Mouse (Mus musculus) lung, postnatal 4 days (tissue): ENCODE results near the gene Dnajc22.

Source experiments
- DNase-seq, 2 experiments: peaks; one replicate each; pipeline ENCODE4 v3.0.0; 2021

The Dnajc22 gene

DNA sequence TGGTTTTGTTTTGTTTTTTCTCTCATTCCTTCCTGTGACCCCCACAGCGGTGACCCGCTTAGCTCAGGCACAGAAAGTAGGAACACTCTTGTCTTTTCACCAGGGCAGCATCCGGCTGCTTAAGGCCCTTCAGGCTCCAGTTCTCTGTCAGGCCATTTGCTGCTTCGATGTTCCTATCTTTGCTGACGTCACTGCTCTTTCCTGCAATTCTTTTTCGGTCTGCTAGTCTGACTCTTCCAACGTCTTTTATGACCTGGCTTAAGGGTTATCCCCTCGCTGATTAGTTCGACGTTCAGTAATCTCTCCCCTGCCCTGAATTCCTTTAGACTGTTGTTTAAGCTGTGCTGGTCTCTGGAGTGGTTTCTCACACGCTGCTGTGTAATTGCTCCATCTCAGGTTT is 23.6 kb downstream of the Dnajc22 start:
- peak; percentile 31 to 42 for DNase-seq

DNA sequence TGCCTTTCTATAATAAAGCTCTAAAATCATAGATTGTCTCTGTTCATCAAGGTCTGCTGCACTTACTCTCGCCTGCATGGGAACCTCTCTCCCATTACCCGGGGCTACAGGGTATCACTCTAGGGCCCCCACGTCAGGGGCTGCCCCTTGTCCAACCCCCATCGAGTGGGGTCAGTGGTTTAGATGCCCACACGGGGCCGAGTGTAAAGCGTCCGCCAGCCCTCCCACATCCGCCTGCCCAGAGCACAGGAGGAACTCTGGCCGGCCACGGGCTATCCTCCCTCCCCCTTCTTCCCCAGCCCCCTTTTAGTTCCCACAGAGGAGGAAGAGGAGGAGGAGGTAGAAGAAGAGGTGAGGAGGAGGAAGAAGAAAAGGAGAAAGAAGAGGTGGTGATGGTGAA is 27.8 kb downstream of the Dnajc22 start:
- no peak for DNase-seq

GRCm38 (mm10) chr15:99122642-99123041 is 29.7 kb downstream of the Dnajc22 start:
- DNase-seq, result no peak

- no peak for DNase-seq
Observed at GRCm38 (mm10) chr15:99125711-99126080, 32.7 kb downstream of the Dnajc22 start, which contains the start of gene Spats2. Spats2 (plus strand) TSS chr15:99125916.

- peak; percentile 91 for DNase-seq
Observed at GRCm38 (mm10) chr15:99126081-99126815, 33.3 kb downstream of the Dnajc22 start.

DNA sequence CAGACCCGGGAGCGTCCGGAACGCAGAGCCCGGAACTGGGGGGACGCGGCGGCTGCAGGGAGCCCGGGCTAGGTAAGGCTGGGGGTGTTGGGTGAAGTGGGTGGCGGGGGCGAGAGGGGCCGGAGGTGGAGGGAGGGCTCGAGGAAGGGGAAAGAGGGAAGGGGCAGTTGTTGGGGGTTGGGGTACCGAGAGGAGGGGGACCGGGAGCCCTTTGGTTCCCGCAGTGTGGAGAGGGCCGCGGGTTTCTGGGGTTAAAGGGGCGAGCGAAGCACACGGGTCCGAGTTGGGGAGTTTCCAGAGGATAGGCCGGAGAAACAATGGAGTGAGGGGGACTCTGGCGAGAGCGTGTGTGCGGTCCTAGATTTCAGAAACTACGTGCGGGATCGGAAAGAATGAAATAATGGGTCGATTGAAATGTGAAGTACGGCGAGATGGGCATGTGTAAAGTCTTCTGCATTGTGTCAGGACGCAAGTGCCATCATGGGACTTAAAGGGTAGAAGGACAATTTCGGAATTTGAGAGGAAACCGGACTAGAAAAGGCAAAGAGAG is 33.9 kb downstream of the Dnajc22 start:
- DNase-seq, result no peak

- DNase-seq, result no peak
Observed at GRCm38 (mm10) chr15:99127851-99128522, 35.0 kb downstream of the Dnajc22 start.

DNA sequence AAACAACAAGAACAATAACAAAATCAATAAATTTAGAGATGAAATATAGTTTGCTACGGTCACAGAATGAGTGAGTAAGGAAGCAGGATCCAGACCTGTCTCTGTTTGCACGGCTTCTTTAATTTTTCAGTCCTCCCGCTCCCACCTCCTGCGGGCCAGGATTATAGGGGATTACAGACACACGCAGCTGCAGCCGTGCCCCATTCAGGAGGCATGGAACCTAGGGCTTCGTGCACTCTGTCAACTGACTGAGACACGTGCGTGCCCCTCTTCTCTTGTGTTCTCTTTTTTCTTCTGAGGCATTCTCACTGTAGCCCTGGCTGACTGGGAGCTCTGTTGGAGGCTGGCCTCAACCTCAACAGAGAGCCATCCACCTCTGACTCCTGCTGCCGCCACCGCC is 36.5 kb downstream of the Dnajc22 start:
- no peak for DNase-seq

- DNase-seq, result no peak
Observed at GRCm38 (mm10) chr15:99129956-99130910, 37.3 kb downstream of the Dnajc22 start.

- DNase-seq, result no peak
Observed at GRCm38 (mm10) chr15:99138389-99138788, 45.4 kb downstream of the Dnajc22 start.

- peak in 1 of 2 experiments; percentile 57 for DNase-seq
Observed at GRCm38 (mm10) chr15:99139669-99140068, 46.7 kb downstream of the Dnajc22 start.

- no peak for DNase-seq
Observed at GRCm38 (mm10) chr15:99150516-99150915, 57.5 kb downstream of the Dnajc22 start.

DNA sequence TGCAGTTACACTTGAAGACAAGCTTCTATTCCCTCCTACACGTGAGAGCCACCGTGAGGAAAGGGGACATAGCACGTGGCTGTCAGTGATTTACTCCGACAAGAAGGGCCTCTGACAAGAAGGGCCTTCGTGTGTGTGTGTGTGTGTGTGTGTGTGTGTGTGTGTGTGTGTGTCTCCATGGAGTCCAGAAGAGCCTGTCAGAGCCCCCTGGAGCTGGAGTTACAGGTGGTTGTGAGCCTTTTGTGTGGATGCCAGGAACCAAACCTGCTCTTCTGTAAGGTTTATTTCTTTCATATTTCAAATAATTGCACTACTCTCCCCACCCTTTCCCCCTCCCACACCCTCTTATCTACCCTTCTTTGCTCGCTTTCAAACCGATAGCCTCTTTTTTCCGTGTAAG is 58.4 kb downstream of the Dnajc22 start:
- DNase-seq, result no peak

- DNase-seq, result no peak
Observed at GRCm38 (mm10) chr15:99153466-99153865, 60.5 kb downstream of the Dnajc22 start.
